Mouse (Mus musculus): ENCODE results near the gene Lat2. TPM values are rescaled to one million over a fixed set of nuclear protein-coding genes. Genes with fewer than 3 reads are reported as not detected.

Gene Lat2
- polyA plus RNA-seq (2012; ENCODE audit: low replicate concordance): 27.4 and 203 TPM in 2 replicates

DNA sequence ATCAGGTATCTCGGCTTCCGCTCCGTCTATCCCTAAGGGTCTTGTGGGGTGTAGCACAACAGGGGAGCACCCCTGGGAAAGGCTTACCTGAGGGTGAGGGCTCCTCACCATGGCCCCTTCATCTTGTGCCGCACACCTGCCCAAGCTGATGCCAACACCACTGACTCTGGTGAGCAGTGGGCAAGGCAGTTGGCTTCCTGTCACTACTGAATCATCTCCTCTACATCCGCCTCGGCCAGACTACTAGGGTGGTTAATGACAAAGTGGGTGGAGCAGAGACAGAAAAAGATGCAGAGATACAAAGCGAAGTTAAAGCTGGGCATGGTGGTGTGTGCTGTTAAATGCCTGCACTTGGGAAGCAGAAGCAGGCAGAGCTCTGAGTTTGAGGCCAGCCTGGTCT lies at the start of gene Lat2:
TSS of gene Lat2 (minus strand) at position 224 of the 400 bp plus-strand sequence.

GRCm38 (mm10) chr5:134639269-134639682 lies 24.5 kb upstream of the Lat2 start, which contains the start of gene Eif4h:
Gene Eif4h, minus strand, starts transcription at chr5:134639490.

DNA sequence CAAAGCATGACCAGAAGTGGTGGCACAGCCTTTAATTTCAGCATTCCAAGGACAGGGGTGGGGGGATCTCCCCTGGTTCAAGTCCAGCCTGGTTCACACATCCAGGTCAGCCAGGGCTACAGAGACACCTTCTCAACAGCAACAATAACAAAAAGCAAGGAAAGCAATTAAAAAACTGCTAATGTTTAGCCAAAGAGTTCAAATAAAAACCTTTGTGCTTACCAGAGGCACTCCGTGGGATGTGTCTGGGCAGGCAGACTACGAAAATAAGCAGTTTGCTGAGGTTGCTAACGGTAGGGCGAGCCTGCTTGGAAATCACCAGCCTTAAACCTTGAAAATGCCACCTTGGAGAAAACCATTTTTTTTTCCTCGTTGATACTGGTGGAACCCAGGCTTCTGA lies 33.7 kb downstream of the Lat2 start, which contains the start of gene Rfc2:
TSS of gene Rfc2 (plus strand) at position 221 of the 400 bp plus-strand sequence.

DNA sequence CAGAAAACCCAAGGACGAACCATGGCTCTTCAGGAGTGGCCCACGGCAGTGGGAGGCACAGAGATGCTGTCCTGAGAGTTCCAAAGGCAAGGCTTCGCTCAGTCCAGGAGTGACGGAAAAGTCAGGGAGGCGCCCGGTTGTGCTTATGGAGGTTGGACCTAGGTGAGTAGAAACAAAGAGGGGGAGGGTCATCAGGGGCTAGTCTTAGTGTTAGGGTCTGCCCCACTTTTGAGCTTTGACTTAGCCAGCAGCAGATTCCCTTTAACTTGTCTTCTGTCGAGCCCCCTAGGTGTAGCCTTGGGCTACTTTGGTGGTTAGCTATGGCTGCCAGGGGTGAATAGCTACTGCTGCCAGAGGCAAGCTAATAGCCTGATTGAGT lies 54.8 kb downstream of the Lat2 start, which contains the start of gene Syna:
TSS of gene Syna (minus strand) at position 101 of the 379 bp plus-strand sequence.

GRCm38 (mm10) chr5:134552110-134552972 lies 62.5 kb downstream of the Lat2 start, which contains the start of gene Clip2:
Gene Clip2, minus strand, starts transcription at chr5:134552434.

Other genes starting within 250 kb of the Lat2 start
- gene Gtf2ird1, start 158.3 kb downstream of the Lat2 start, polyA plus RNA-seq (2012; ENCODE audit: low replicate concordance): 13.3 and 26.9 TPM in 2 replicates
- 15.6 and 38.6 TPM in 2 replicates for gene Clip2, start 62.6 kb downstream of the Lat2 start, polyA plus RNA-seq (2012; ENCODE audit: low replicate concordance)
- gene Syna, start 54.9 kb downstream of the Lat2 start, polyA plus RNA-seq (2012; ENCODE audit: low replicate concordance): 0.06 TPM in 1 of 2 replicates, not detected in the other
- gene Rfc2, start 33.7 kb downstream of the Lat2 start, polyA plus RNA-seq (2012; ENCODE audit: low replicate concordance): 36.5 and 38.3 TPM in 2 replicates
- gene Eif4h, start 24.5 kb upstream of the Lat2 start, polyA plus RNA-seq (2012; ENCODE audit: low replicate concordance): 165 and 209 TPM in 2 replicates
- 36.6 and 81.7 TPM in 2 replicates for gene Limk1, start 73.6 kb upstream of the Lat2 start, polyA plus RNA-seq (2012; ENCODE audit: low replicate concordance)
- gene Eln, start 132.3 kb upstream of the Lat2 start, polyA plus RNA-seq (2012; ENCODE audit: low replicate concordance): 0.16 and 0.35 TPM in 2 replicates